Comparison of ENCODE assay signal across 16 mouse cellular contexts in the genomic region with DNA sequence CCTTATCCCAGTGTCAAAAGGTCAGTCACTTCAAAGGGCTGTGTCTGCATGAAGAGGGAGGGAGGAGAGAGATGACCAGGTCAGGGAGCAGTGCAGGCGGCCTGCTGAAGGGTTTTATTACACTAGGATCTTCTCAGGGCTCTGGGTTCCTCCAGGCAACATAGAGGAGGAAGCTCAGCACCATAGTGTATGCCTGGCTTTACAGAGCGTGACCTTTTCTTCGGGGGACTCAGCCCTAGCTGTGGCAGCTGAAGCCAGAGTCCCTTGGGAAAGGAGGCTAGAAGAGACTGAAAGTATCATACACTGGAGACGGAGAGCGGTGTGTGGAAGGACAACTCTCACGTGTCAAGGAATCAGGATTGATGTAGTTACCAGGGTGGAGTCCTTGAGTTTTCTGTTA.
"Had no signal": no experiment of that assay in that cellular context is flagged by ENCODE, and none has a peak within 500 bp of the region (broad histone marks: within the 10 kb centered on the region; RNA-seq: fewer than 3 reads in every experiment).

No protein-coding gene starts in this region.

- H3K4me2 ChIP-seq: limb, embryonic 15.5 days; liver, embryonic 12.5 days; lung, embryonic 14.5 days; midbrain, embryonic 12.5 days; stomach, embryonic 15.5 days had no signal

- H3K9me3 ChIP-seq: limb, embryonic 15.5 days; liver, embryonic 12.5 days; midbrain, embryonic 12.5 days; stomach, embryonic 15.5 days had no signal

- H3K4me1 ChIP-seq: limb, embryonic 15.5 days; liver, embryonic 12.5 days; megakaryocyte, embryonic 14.5 days; midbrain, embryonic 12.5 days; stomach, embryonic 15.5 days had no signal

- H3K27ac ChIP-seq: limb, embryonic 15.5 days; liver, embryonic 12.5 days; macrophage; midbrain, embryonic 12.5 days; stomach, embryonic 15.5 days had no signal

- H3K27me3 ChIP-seq: limb, embryonic 15.5 days; midbrain, embryonic 12.5 days; stomach, embryonic 15.5 days had no signal

- ATAC-seq: liver, embryonic 12.5 days had no signal

- H3K4me3 ChIP-seq: limb, embryonic 15.5 days; liver, embryonic 12.5 days; megakaryocyte, embryonic 14.5 days; midbrain, embryonic 12.5 days; stomach, embryonic 15.5 days had no signal

- H3K9ac ChIP-seq: limb, embryonic 15.5 days; liver, embryonic 12.5 days; lung, embryonic 14.5 days; midbrain, embryonic 12.5 days; stomach, embryonic 15.5 days had no signal

- DNase-seq: kidney, adult 11 months; kidney, postnatal 36 days; layer of hippocampus, adult 9-11 months; layer of hippocampus, postnatal 36 days; lung, embryonic 14.5 days; lung, postnatal 14 days; right cerebral cortex, adult 18-20 months; right cerebral cortex, postnatal 25 days; thymus, adult 2 months; thymus, postnatal 4 days had no signal

- H3K36me3 ChIP-seq: limb, embryonic 15.5 days; liver, embryonic 12.5 days; midbrain, embryonic 12.5 days; stomach, embryonic 15.5 days had no signal
